Mouse (Mus musculus): Measurements from ENCODE around the gene Vamp2. TPM values are rescaled to one million over a fixed set of nuclear protein-coding genes. Genes with fewer than 3 reads are reported as not detected.
A peak's percentile ranks its signal among the peaks of the same experiment; 100 is the strongest.

The Vamp2 gene
- total RNA-seq (2017): 20.9 and 22.5 TPM in 2 replicates

DNA sequence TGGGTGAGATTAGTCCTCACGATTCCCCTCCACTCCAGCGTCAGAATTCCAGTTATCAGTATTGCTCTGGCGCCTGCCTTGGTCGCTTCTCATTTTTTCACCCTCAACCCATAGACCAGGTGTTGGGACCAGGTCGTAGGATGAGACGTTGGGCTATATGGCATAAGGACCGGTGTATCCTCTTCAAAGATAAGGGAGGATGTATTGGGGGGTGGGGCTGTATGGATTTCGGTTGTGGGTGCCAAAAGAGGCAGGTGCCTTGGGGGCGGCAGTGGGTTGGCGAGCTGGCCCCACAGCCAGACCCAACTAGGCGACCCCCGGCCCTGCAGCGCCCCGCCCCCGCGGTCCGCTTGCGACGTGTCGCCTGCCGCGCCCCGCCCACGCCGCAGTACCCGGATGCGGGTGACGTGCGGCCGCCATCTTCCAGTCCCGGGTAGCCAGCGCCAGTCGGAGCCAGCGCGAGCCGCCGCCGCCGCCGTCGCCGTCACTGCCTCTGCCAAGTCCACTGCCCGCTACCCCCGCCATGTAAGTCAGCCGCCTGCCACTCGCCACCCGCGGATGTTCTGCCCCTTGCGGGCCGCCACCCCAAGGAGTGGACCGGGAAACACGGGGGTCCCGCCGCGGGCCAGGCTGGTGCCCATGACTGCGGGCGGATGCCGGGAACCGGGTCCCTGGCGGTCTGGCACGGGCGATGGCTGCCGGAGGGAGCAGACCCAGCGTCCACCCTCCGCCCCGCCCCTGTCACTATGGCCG is at the start of gene Vamp2:
TSS of gene Vamp2 (plus strand) at position 388 of the 753 bp plus-strand sequence.
- peak; percentile 44 to 68; a peak in 3 of 4 replicates for ATAC-seq (replicated peaks in 1 of 2; ENCODE audit: insufficient read depth in 1 of 2, low FRiP score in 2 of 2, low TSS enrichment in 1 of 2, low read depth in 1 of 2, poor library complexity in 2 of 2, severe bottlenecking in 2 of 2)

GRCm38 (mm10) chr11:69045531-69046394 is 42.5 kb upstream of the Vamp2 start, which contains the start of gene Aurkb:
Gene Aurkb, plus strand, starts transcription at chr11:69045647.
- ATAC-seq (replicated peaks in 1 of 2; ENCODE audit: insufficient read depth in 1 of 2, low FRiP score in 2 of 2, low TSS enrichment in 1 of 2, low read depth in 1 of 2, poor library complexity in 2 of 2, severe bottlenecking in 2 of 2): peak; percentile 81 to 84

GRCm38 (mm10) chr11:69046395-69046774 is 41.9 kb upstream of the Vamp2 start:
- ATAC-seq (replicated peaks in 1 of 2; ENCODE audit: insufficient read depth in 1 of 2, low FRiP score in 2 of 2, low TSS enrichment in 1 of 2, low read depth in 1 of 2, poor library complexity in 2 of 2, severe bottlenecking in 2 of 2): no peak

GRCm38 (mm10) chr11:69047592-69047991 is 40.7 kb upstream of the Vamp2 start:
- no peak for ATAC-seq (replicated peaks in 1 of 2; ENCODE audit: insufficient read depth in 1 of 2, low FRiP score in 2 of 2, low TSS enrichment in 1 of 2, low read depth in 1 of 2, poor library complexity in 2 of 2, severe bottlenecking in 2 of 2)

DNA sequence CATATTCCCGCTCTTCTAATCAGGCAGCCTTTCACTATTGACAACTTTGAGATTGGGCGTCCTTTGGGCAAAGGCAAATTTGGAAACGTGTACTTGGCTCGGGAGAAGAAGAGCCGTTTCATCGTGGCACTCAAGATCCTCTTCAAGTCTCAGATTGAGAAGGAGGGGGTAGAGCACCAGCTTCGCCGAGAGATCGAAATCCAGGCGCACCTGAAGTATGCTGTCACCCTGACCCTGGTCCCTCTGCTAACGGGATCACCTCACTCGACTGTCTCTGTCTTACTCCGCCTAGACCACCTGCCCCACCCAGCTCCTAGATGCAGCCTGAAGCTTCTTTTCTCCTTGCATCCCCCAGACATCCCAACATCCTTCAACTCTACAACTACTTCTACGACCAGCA is 40.1 kb upstream of the Vamp2 start:
- no peak for ATAC-seq (replicated peaks in 1 of 2; ENCODE audit: insufficient read depth in 1 of 2, low FRiP score in 2 of 2, low TSS enrichment in 1 of 2, low read depth in 1 of 2, poor library complexity in 2 of 2, severe bottlenecking in 2 of 2)

GRCm38 (mm10) chr11:69050748-69051147 is 37.5 kb upstream of the Vamp2 start:
- no peak for ATAC-seq (replicated peaks in 1 of 2; ENCODE audit: insufficient read depth in 1 of 2, low FRiP score in 2 of 2, low TSS enrichment in 1 of 2, low read depth in 1 of 2, poor library complexity in 2 of 2, severe bottlenecking in 2 of 2)

- no peak for ATAC-seq (replicated peaks in 1 of 2; ENCODE audit: insufficient read depth in 1 of 2, low FRiP score in 2 of 2, low TSS enrichment in 1 of 2, low read depth in 1 of 2, poor library complexity in 2 of 2, severe bottlenecking in 2 of 2)
Measured at GRCm38 (mm10) chr11:69051771-69052170, 36.5 kb upstream of the Vamp2 start.

DNA sequence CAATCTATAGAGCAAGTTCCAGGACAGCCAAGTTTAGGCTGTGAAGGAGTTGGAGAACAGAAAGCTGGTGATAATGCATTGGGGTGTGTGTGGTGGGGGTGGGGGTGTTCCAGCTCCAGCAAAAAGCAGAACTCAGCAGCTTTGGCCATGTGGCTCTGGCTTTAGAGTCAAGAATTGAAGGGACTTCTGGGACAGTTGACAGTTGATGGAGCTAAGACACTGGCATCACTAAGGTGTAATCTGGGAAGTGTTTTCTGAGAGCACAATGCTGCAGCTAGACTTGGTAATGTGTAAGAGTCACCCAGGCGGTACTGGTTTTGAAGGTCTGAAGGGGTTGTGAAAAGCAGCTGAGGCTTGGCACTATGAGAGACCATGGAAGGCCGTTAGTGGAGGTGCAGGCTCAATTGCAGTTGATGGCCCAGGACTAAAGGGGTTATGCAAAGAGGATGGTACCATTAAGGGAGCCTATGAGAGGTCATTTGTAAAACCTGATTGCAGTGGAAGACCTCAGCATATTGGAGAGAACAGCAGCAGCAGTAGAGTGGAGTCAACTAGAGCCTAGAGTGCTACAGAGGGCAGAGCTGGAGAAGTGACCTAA is 35.4 kb upstream of the Vamp2 start:
- ATAC-seq (replicated peaks in 1 of 2; ENCODE audit: insufficient read depth in 1 of 2, low FRiP score in 2 of 2, low TSS enrichment in 1 of 2, low read depth in 1 of 2, poor library complexity in 2 of 2, severe bottlenecking in 2 of 2): no peak

DNA sequence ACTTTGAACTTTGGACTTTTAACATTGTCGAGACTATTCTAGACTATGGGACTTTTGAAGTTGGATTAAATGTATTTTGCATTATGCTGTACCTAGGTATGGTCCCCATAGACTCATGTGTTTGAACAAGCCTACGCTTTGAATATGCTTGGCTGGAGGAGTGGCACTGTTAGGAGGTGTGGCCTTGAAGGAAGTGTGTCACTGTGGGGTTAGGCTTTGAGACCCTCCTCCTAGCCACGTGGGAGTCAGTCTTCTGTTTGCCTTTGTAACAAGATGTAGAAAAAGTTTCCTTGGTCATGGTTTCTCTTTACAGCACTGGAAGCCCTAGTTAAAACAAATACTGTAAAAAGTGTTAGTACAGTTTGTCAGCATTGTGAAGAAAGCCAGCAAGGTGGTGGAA is 34.4 kb upstream of the Vamp2 start:
- peak; percentile 30 to 49 for ATAC-seq (replicated peaks in 1 of 2; ENCODE audit: insufficient read depth in 1 of 2, low FRiP score in 2 of 2, low TSS enrichment in 1 of 2, low read depth in 1 of 2, poor library complexity in 2 of 2, severe bottlenecking in 2 of 2)

- no peak for ATAC-seq (replicated peaks in 1 of 2; ENCODE audit: insufficient read depth in 1 of 2, low FRiP score in 2 of 2, low TSS enrichment in 1 of 2, low read depth in 1 of 2, poor library complexity in 2 of 2, severe bottlenecking in 2 of 2)
Measured at GRCm38 (mm10) chr11:69058265-69058664, 30.0 kb upstream of the Vamp2 start.

DNA sequence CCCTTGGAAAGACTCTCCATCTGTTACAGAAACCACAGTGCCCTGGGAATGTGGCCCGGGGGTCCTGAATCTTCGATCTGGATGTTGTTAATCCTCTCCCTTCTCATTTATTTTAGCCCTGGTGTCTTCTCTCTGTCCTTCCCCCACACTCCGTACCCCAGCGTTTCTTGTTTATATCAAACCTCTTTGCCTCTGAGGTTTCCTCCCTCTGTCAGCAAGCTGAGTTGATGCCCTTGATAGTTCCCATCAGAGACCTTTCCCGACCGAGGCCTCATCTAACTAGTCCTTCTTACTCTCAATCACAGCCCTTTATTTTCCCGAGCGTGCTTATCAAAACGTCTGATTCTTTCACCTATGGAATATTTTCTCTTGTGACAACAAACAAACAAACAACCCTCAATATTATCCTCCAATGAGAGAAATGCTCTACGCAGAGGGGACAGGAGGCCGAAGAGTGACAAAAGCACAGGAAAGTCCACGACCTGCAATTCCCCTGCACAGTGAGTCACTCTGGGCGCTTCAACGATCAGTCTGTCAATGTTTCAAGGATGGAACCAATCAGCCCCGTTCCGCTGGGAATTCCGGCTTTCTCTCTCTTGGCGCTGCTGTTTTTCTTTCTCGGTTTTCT is 29.4 kb upstream of the Vamp2 start:
- no peak for ATAC-seq (replicated peaks in 1 of 2; ENCODE audit: insufficient read depth in 1 of 2, low FRiP score in 2 of 2, low TSS enrichment in 1 of 2, low read depth in 1 of 2, poor library complexity in 2 of 2, severe bottlenecking in 2 of 2)

- peak; percentile 84 for ATAC-seq (replicated peaks in 1 of 2; ENCODE audit: insufficient read depth in 1 of 2, low FRiP score in 2 of 2, low TSS enrichment in 1 of 2, low read depth in 1 of 2, poor library complexity in 2 of 2, severe bottlenecking in 2 of 2)
Measured at GRCm38 (mm10) chr11:69059357-69059974, 28.8 kb upstream of the Vamp2 start, which contains the start of gene Borcs6. Gene Borcs6, plus strand, starts transcription at chr11:69059717.

GRCm38 (mm10) chr11:69059975-69060411 is 28.3 kb upstream of the Vamp2 start:
- ATAC-seq (replicated peaks in 1 of 2; ENCODE audit: insufficient read depth in 1 of 2, low FRiP score in 2 of 2, low TSS enrichment in 1 of 2, low read depth in 1 of 2, poor library complexity in 2 of 2, severe bottlenecking in 2 of 2): no peak

GRCm38 (mm10) chr11:69060448-69061254 is 27.6 kb upstream of the Vamp2 start:
- no peak for ATAC-seq (replicated peaks in 1 of 2; ENCODE audit: insufficient read depth in 1 of 2, low FRiP score in 2 of 2, low TSS enrichment in 1 of 2, low read depth in 1 of 2, poor library complexity in 2 of 2, severe bottlenecking in 2 of 2)

GRCm38 (mm10) chr11:69061255-69061912 is 26.9 kb upstream of the Vamp2 start:
- no peak for ATAC-seq (replicated peaks in 1 of 2; ENCODE audit: insufficient read depth in 1 of 2, low FRiP score in 2 of 2, low TSS enrichment in 1 of 2, low read depth in 1 of 2, poor library complexity in 2 of 2, severe bottlenecking in 2 of 2)

All from hematopoietic stem cell, adult 5-6 weeks (primary cell).